Mouse (Mus musculus) kidney, embryonic 14.5 days (tissue): Measurements from ENCODE around the gene Fam124a. TPM values are rescaled to one million over a fixed set of nuclear protein-coding genes. Genes with fewer than 3 reads are reported as not detected.

ENCODE experiments used
- ATAC-seq: fragments of 200-750 bp; cut with Nextera tagmentation; 2 replicates; pipeline ENCODE4 v1.8.0; 2017; ENCODE audit warnings: moderate number of reproducible peaks, mild to moderate bottlenecking, moderate TSS enrichment, moderate library complexity; ENCODE audit not compliant: low FRiP score, low TSS enrichment
- H3K27ac ChIP-seq: fragments of 300-500 bp; sonication (generic); 2 replicates; pipeline ENCODE4 v1.5.1; 2014; ENCODE audit warnings: low read depth, mild to moderate bottlenecking, low read length, moderate library complexity, mixed read lengths
- H3K27me3 ChIP-seq: fragments of 300-500 bp; sonication (generic); 2 replicates; pipeline ENCODE4 v1.6.1; 2014; ENCODE audit warnings: mild to moderate bottlenecking, low read length; ENCODE audit not compliant: control insufficient read depth, insufficient read depth
- H3K36me3 ChIP-seq: fragments of 300-500 bp; sonication (generic); 2 replicates; pipeline ENCODE4 v1.6.1; 2014; ENCODE audit warnings: low read length, mixed read lengths; ENCODE audit not compliant: control insufficient read depth, insufficient read depth
- H3K4me1 ChIP-seq: fragments of 300-500 bp; sonication (generic); 2 replicates; pipeline ENCODE4 v1.6.1; 2014; ENCODE audit warnings: low read length, mixed read lengths; ENCODE audit not compliant: control insufficient read depth, insufficient read depth
- H3K4me2 ChIP-seq: fragments of 300-500 bp; sonication (generic); replicated peaks from 2 replicates; pipeline ENCODE4 v1.6.1; 2014; ENCODE audit warnings: low read depth, mild to moderate bottlenecking, low read length
- H3K4me3 ChIP-seq: fragments of 300-500 bp; sonication (generic); 2 replicates; pipeline ENCODE4 v1.5.1; 2014; ENCODE audit warnings: mild to moderate bottlenecking, low read length
- H3K9ac ChIP-seq: fragments of 300-500 bp; sonication (generic); 2 replicates; pipeline ENCODE4 v1.6.1; 2014; ENCODE audit warnings: low read depth, mild to moderate bottlenecking, low read length, moderate library complexity
- H3K9me3 ChIP-seq: fragments of 300-500 bp; sonication (generic); 2 replicates; pipeline ENCODE4 v1.6.1; 2016; ENCODE audit warnings: low read length; ENCODE audit not compliant: control insufficient read depth
- WGBS: fragments of 180-500 bp; shearing (Covaris S2); extraction: QIAGEN DNeasy Blood & Tissue Kit; methylation state at CpG from one replicate; pipeline ENCODE4 v1.1.7; 2014; 5-methylcytosine and 5-hydroxymethylcytosine counted together
- polyA plus RNA-seq: library from polyadenylated mRNA; unstranded; fragments of >200 nt; fragmentation: Nextera tagmentation; extraction: Ambion mirVana; gene quantifications from 2 replicates; pipeline ENCODE4 v1.2.1, GENCODE M21; 2014

Gene Fam124a
- polyA plus RNA-seq, result 5.2 and 5.9 TPM in 2 replicates

- WGBS, result under 1% methylated on average over 50 of the region's 51 CpGs
Measured at GRCm38 (mm10) chr14:62555309-62555829, at the start of gene Fam124a. Gene Fam124a (plus strand): TSS chr14:62555737.

GRCm38 (mm10) chr14:62506261-62506660, 49.3 kb upstream of the Fam124a start:
- no peaks in the 10 kb centered on the region for H3K27me3 ChIP-seq

More at GRCm38 (mm10) chr14:62555309-62555829, at the start of gene Fam124a:
- Histone ChIP-seq H3K4me3 (peak within 1 kb of the TSS; percentile 74), H3K27me3 (no peaks in the 10 kb centered on the region; the same call in 1 of the 2 replicates), H3K4me2 (peak within 1 kb of the TSS; percentile 97), H3K36me3 (no peaks in the 10 kb centered on the region), H3K9ac (peak within 1 kb of the TSS; percentile 70), H3K4me1 (no peaks in the 10 kb centered on the region; the same call in 1 of the 2 replicates), H3K9me3 (no peaks in the 10 kb centered on the region), H3K27ac (no peak within 1 kb of the TSS)
- peak; percentile 88 for ATAC-seq

GRCm38 (mm10) chr14:62509350-62509749, 46.2 kb upstream of the Fam124a start:
- ATAC-seq, result no peak
- WGBS, result 73% methylated on average over 3 of the region's 3 CpGs
- Histone ChIP-seq H3K9me3 (no peaks in the 10 kb centered on the region), H3K36me3 (no peaks in the 10 kb centered on the region), H3K4me1 (no peaks in the 10 kb centered on the region), H3K27me3 (no peaks in the 10 kb centered on the region), H3K9ac (no peak overlapping the region), H3K4me2 (no peak overlapping the region), H3K4me3 (no peak overlapping the region), H3K27ac (no peak overlapping the region)

More at GRCm38 (mm10) chr14:62506261-62506660, 49.3 kb upstream of the Fam124a start:
- H3K36me3 ChIP-seq, result no peaks in the 10 kb centered on the region
- H3K4me1 ChIP-seq, result no peaks in the 10 kb centered on the region
- no peak overlapping the region for H3K9ac ChIP-seq
- 85% methylated on average over 3 of the region's 3 CpGs for WGBS
- H3K4me3 ChIP-seq, result no peak overlapping the region
- no peaks in the 10 kb centered on the region for H3K9me3 ChIP-seq
- no peak overlapping the region for H3K27ac ChIP-seq
- no peak overlapping the region for H3K4me2 ChIP-seq
- ATAC-seq, result no peak

GRCm38 (mm10) chr14:62512845-62513244, 42.7 kb upstream of the Fam124a start:
- Histone ChIP-seq H3K27ac (no peak overlapping the region), H3K4me3 (no peak overlapping the region), H3K9ac (no peak overlapping the region), H3K36me3 (no peaks in the 10 kb centered on the region), H3K4me2 (no peak overlapping the region), H3K27me3 (no peaks in the 10 kb centered on the region), H3K4me1 (no peaks in the 10 kb centered on the region), H3K9me3 (no peaks in the 10 kb centered on the region)
- ATAC-seq, result no peak
- 92% methylated on average over 1 of the region's 1 CpGs for WGBS

- H3K4me1 ChIP-seq, result no peaks in the 10 kb centered on the region
- H3K4me2 ChIP-seq, result no peak overlapping the region
- H3K9me3 ChIP-seq, result no peaks in the 10 kb centered on the region
- WGBS, result 63% methylated on average over 2 of the region's 2 CpGs
- no peak overlapping the region for H3K9ac ChIP-seq
- no peaks in the 10 kb centered on the region for H3K36me3 ChIP-seq
- no peak overlapping the region for H3K27ac ChIP-seq
- no peak overlapping the region for H3K4me3 ChIP-seq
- H3K27me3 ChIP-seq, result no peaks in the 10 kb centered on the region
- ATAC-seq, result no peak
Measured at GRCm38 (mm10) chr14:62530951-62531350, 24.6 kb upstream of the Fam124a start.

GRCm38 (mm10) chr14:62536127-62536526, 19.4 kb upstream of the Fam124a start:
- no peaks in the 10 kb centered on the region for H3K9me3 ChIP-seq
- H3K36me3 ChIP-seq, result no peaks in the 10 kb centered on the region
- no peaks in the 10 kb centered on the region for H3K4me1 ChIP-seq
- WGBS, result 68% methylated on average over 5 of the region's 5 CpGs
- ATAC-seq, result no peak
- H3K27me3 ChIP-seq, result no peaks in the 10 kb centered on the region
- no peak overlapping the region for H3K9ac ChIP-seq
- H3K4me2 ChIP-seq, result no peak overlapping the region
- no peak overlapping the region for H3K4me3 ChIP-seq
- H3K27ac ChIP-seq, result no peak overlapping the region

GRCm38 (mm10) chr14:62536988-62537387, 18.5 kb upstream of the Fam124a start:
- Histone ChIP-seq H3K4me1 (no peaks in the 10 kb centered on the region), H3K4me2 (no peak overlapping the region), H3K4me3 (no peak overlapping the region), H3K27me3 (no peaks in the 10 kb centered on the region), H3K9me3 (no peaks in the 10 kb centered on the region), H3K36me3 (no peaks in the 10 kb centered on the region), H3K9ac (no peak overlapping the region), H3K27ac (no peak overlapping the region)
- ATAC-seq, result no peak
- 61% methylated on average over 5 of the region's 5 CpGs for WGBS

- Histone ChIP-seq H3K4me2 (no peak overlapping the region), H3K27me3 (no peaks in the 10 kb centered on the region), H3K27ac (no peak overlapping the region), H3K4me3 (no peak overlapping the region), H3K4me1 (no peaks in the 10 kb centered on the region), H3K9me3 (no peaks in the 10 kb centered on the region), H3K36me3 (no peaks in the 10 kb centered on the region), H3K9ac (no peak overlapping the region)
- WGBS, result 89% methylated on average over 3 of the region's 3 CpGs
- ATAC-seq, result no peak
Measured at GRCm38 (mm10) chr14:62539834-62540233, 15.7 kb upstream of the Fam124a start.

GRCm38 (mm10) chr14:62541751-62542150, 13.8 kb upstream of the Fam124a start:
- no peak overlapping the region for H3K9ac ChIP-seq
- 77% methylated on average over 1 of the region's 1 CpGs for WGBS
- no peak overlapping the region for H3K4me2 ChIP-seq
- no peaks in the 10 kb centered on the region for H3K9me3 ChIP-seq
- no peak overlapping the region for H3K27ac ChIP-seq
- ATAC-seq, result no peak
- no peaks in the 10 kb centered on the region for H3K27me3 ChIP-seq
- no peaks in the 10 kb centered on the region for H3K36me3 ChIP-seq
- H3K4me1 ChIP-seq, result no peaks in the 10 kb centered on the region
- H3K4me3 ChIP-seq, result no peak overlapping the region
